Mouse (Mus musculus) cerebellum, adult 9-10 months (tissue): ENCODE results near the gene Tnik.
A peak's percentile ranks its signal among the peaks of the same experiment; 100 is the strongest.

Source experiments
- DNase-seq: peaks from one replicate; pipeline ENCODE4 v3.0.0; 2022

Gene Tnik

DNA sequence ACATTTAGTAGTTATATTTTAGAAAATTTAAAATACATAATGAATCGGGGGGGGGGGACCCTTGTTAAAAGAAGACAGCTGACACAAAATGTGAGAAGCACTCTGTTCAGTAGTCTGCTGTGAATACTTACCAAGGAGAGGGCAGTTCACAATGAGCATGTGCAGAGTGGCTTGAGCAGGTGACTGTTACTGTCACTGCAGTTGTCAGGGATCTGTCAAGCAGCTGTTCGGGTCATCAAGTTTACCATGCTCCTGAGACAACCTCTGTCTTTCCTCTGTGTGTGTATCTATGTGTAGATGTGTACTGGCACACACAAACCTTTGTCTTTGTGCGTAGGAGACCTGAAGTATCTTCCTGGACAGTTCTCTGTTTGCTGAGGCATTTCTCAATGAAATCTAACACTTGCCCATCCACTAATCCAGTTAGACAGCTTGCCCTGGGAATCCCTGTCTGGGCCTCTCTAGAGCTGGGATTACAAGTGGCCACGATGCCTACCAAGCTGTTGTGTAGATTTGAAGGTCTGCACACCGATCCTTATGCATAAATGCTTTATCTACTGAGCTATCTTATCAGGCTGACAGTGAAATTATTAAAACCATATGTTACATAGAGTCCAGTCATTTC, 154.2 kb downstream of the Tnik start:
- no peak for DNase-seq

DNA sequence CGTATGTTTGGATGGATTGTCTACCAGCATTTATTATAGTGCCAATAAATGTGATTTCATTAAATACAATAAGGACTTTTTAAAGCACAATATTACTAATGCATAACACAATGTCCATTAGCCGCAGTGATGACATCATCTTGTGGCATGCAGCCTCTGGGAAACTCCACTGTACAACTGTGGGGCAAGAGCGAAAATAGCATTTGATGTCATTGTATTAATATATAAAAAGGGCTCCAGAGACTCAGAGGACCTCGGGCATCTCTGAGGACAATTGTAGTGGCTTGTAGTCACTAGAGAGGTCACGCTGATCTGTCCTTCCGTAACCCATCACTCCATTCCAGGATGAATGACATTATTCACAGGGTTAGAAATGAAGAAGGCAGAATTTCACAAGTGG, 157.2 kb downstream of the Tnik start:
- DNase-seq, result no peak

DNA sequence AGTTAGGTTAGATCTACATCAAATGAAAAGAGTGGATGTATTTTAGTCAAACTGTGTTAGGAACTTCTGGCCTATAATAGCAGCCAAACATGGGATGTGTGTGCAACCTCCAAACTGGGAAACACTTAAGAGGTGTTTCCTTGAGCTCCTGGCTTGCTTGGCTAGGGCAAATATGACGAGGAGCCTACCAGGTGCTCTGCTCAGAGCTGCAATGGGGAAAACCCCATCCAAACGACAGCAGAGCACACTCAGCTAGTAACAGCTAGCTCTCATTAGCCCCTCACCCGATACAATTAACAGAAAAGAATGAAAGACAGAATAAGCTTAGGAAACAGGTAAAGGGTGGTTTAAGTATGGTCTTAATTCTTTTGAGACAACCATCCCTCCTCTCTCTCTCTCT, 157.7 kb downstream of the Tnik start:
- DNase-seq, result no peak

DNA sequence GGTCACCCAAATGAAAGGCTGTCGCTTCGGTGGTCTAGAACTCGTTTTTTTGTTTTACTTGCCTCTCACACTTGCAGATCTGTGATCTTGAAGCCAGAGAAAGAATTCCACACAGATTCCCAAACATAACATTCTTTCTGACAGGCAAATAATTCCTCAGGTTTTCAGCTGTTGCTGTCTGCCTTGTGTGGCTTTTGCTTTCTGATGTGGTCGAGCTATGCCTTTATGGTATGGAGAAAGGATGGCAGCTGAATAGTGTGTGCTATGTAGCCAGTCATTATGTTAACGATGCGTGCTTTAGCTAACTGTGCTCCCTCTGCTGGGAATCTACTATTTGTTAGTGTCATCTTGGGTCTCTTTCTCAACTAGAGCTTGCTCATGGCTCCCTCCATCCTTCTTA, 158.8 kb downstream of the Tnik start:
- DNase-seq, result no peak

DNA sequence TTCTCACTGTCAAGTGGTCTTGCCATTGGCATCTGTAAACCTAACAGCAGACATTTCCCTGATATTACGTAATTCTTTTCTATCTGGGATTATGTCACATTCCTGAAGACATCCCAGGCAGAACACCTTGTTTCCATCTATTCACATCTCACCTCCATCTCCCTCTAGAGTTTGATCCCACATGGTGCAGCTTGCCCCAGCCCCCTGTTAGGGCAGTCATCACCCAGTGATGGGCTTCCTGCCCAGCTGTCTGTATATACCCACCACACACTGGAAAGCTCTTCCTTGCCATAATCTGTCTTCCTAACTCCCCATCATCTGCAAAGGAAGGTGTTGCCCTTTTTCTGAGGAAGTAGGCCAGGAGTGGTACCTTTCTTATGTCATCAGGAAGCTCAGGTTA, 159.2 kb downstream of the Tnik start:
- DNase-seq, result no peak

DNA sequence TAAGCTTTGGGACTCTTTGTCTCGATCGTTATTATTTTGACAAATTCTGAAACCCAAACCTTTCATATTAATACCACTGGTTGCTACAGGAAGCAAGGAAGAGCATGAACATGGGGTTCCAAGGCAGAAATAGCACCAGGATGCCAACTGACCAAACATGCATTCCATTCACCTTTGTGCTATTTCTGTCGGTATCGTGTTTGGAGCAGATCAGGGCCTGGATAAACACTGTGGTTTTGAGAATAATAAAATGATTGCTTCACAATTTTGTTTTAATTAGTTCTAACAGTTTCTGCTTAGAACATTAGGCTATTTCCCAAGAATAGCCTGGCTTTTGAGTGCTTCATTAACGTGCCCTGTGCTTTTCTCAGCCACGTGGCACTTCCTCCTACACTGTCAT, 162.9 kb downstream of the Tnik start:
- DNase-seq, result no peak

DNA sequence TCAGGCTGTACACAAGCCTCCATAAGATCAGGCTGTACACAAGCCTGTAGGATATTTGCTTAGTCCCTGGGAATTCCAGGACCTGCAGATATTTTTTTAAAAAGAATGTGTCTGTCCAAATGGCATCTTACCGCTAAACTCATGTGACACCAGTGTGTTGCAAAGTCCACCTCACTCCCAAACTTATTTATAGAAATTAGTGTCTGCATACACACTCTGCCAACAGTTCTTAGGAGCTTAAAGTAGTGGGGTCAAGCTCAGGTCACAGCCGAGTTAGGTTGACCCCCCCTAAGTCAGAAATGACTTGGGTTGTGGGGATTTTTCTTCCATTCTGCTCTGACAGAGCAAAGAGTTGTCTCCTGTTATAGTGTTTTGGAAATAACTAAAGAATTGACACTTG, 168.4 kb downstream of the Tnik start:
- no peak for DNase-seq

DNA sequence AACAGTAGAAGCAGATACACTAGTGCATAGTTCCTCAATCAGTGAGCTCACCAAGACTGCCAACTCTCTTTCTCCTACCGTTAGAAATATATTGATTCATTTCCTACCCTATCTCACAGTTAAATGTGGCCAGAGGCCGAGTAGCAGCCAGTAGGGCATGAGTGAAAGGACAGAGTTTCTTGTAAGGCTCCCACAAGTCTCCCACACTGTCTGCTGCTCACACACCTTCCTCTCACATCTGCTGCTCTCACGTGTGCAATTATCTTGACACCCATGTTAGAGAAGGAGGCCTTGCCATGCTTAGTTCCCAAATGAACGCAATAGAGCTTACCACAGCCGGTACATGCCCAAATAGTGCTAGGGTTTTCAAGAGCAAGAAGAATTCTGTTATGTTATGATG, 169.3 kb downstream of the Tnik start:
- DNase-seq, result no peak

DNA sequence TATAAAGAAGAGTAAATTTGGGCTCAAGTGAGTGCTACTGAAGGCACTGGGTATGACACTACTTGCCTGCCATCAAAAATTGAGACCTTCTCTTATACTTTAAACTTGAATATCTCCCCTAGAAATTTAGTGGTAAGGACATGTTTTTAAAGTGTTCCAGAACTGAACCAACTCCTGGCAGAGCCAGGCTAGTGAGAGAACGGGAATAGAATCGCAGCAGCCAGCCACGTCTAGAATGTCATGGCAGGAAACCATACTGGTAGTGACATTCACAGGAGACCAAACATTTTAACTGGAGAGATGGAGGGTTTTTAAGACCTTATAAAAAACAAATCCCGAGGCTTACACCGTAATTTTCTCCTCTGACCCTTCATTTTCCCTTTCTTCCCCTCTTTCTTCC, 172.5 kb downstream of the Tnik start:
- no peak for DNase-seq

DNA sequence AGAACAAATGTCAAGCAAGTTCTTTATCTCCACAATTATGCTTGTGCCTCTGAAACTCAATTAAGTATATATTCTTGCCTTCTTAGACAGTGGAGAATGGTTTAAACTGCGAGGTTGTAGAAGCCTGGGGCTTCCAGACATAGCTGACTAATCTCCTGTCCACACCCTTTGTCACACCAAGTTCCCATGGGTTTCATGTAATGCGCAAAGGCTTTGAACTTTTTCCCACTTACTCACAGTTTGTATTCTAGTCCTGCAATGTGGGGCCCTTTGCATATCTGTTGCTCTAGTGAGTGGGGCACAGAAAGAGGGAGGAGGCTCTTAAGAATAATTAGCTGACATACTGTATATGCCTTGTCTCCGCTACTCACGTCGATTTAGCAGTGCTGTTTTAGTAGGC, 174.4 kb downstream of the Tnik start:
- no peak for DNase-seq

DNA sequence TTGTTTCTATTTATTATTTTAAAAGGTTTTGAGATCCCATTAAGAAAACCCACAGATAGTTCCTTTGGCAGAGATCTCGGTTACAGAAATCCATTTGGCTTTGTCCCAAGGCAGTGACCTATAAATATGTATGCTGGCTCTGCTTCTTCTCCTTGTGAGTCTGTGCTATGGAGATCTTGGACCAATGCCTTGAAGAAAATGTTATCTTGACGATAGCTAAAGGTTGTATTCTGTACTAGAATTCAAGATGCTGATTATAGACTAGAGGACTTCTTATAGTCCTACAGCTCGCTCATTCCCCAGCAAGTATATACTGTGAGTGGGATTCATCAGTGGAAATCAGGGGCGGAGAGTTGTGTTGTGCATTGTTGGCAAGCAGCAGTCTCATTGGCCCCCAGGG, 178.5 kb downstream of the Tnik start:
- peak; percentile 86 for DNase-seq

DNA sequence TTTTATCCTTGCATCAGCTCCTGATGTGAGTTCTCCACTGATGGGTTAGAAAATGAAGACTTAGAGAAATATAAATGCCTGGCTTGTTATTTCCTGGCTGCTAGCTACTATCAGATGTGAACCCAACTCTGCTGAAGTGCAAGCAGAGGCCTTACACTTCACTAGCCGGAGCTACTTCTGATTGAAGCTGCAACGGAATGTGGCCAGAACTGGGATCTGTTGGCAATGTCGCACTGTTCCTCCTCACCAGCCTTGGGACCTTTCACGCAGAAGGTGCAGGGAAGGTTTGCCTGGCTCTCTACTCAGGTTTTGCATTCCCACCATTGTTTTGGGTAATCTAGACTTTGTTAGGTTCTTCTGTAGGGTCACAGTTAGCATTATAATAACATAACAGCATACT, 179.1 kb downstream of the Tnik start:
- DNase-seq, result peak; percentile 37

DNA sequence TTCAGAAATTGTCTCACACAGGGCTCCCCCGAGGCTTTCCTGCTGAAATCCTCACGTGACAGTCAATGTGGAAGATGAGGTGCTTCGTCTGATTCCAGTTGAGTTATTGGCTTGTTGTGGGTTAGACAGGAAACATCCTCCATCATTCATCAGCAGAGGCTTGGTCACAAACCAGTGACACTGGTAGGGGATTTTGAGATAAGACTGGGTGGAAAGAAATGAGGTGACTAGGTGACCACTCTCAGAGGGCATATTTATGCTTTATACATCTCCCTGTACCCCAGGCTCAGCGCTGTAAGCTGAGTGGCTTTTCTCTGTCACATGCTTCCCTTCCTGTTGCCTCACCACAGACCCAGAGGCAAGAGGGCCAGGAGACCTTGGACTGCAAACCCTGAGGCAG, 184.9 kb downstream of the Tnik start:
- DNase-seq, result no peak

DNA sequence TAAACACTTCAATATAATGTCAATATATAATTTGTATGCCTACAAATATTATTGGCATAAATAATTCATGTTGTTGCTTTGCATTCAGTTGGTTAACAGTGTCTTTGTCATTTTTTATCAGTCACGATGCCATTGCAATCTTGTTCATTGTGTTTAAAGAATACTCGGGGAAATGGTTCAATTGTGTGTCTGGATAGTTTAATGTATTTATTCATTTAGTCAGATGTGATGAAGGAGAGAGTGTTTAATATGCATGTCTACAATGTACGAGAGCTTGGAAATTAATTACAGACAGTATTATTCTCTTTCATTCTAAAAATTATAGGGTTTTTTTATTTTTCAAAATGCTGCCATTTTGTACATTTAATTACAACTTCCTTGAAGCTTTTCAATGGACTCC, 190.4 kb downstream of the Tnik start:
- no peak for DNase-seq

DNA sequence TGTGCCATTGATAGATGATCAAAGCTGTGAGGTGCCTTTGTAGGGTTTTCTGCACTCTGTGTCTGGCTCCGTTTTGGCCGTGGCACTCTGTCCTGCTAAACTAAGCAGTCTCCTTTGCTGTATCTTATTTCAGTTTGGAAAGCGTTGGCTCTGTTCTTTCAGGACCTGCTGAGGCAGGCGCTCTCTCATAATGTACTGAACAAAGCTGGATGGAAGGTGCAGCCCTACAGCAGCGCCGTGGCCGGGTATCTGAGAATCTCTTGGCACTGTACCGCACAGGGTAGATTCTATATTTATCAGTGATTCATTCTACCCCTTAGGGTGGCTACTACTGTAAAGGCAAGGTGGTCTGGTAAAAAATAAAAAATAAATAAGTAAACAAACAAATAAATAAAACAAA, 193.8 kb downstream of the Tnik start:
- no peak for DNase-seq

DNA sequence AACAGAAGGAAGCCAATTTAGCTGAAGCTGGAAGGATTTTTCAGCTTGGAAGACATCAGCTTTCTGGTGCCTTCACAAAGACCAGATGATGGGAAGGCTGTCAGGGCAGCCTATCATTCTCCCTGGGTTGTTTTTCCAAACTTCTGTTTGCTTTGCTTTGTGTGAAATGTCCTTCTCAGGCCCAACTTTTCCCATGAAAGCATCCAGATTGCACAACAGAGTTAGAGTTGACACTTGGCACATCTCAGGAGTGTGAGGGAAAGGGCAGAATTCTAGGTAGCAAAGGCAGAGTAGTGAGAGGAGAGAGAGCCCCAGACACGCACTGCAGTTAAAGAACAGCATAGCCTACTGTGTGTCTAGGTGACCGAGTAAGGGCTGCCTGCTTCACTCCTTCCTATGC, 194.5 kb downstream of the Tnik start:
- no peak for DNase-seq

DNA sequence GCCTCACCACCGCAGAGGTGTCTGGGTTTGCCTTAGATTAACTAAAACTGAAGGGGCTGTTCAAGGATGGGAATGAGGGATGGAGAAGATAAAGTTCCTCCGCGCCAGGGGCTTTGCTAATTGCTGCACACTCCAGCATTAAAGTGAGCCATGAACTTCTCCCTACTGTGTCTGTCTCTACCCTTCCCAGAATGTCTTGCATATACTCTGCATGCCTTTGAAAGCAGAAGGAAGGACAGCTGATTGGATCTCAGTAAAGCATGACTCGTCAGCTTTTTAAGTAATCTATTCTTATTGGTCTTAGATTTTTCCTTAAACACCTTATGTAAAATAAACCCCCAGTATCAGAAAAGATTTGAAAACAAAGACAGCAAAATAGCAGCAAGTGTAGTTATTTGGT, 203.7 kb downstream of the Tnik start:
- no peak for DNase-seq

DNA sequence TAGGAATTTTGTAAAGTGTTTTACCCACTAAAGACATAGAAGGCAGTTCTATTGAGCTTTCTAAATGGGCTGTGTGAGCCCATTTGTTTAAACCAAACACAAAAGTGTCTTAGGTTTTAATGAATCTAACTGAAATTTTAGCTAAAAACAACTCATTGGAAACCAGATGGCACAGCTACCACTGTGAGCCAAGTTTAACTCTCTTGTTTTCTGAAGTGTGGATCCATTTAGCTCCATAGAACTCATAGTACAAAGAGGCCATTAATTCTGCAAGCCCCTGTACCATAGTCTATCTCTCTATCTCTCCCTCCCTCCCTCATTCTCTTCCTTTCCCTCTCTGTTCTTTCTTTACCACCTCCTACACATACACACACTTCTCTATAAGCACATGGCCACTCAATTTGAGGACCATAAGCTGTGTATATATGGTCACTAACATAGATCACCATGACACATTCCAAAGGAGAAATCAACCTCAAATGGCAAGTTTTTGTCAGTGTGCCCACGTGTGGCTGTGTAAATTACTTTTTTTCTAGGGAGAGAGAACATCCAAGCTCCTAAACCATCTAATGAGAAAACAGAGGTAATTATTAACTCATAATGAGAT, 204.2 kb downstream of the Tnik start:
- DNase-seq, result no peak

DNA sequence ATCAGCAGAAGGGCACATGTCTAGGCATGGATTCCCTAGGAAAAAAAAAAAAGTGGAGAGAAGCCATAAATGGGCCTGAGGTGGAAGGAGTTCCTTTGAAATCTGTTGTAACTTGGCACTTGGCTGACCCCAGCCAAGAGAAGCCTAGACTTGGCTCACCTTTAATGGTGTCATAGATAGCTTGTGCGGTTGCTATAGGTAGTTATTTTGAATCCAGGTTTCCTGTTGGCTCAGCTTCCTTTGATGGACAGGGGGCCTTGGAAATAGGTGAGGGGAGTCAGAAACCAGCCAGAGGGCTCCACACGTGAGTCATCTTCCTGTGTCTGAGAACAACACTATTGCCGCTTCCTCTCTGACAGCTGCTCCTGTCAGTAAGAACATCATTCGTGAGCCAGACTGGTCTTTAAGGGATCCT, 204.9 kb downstream of the Tnik start:
- DNase-seq, result no peak

DNA sequence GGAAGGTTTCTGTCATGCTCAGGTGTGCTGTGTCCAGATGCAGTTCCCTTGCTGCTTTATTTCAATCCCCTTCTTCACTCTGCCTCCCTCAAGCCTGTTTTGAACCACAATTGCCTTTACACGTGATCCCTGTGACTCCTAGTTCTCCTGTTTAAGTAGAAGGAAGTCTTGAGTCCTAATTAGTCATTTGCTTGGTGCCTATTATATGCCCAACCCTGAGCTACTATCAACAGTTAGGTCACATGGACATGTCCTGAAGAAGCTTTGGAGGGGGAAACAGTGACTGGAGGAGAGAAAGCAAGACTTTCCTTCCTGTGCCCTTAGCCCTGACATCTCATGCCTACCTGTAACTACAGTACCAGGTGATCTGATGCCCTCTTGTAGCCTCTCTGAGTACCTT, 210.4 kb downstream of the Tnik start:
- no peak for DNase-seq

DNA sequence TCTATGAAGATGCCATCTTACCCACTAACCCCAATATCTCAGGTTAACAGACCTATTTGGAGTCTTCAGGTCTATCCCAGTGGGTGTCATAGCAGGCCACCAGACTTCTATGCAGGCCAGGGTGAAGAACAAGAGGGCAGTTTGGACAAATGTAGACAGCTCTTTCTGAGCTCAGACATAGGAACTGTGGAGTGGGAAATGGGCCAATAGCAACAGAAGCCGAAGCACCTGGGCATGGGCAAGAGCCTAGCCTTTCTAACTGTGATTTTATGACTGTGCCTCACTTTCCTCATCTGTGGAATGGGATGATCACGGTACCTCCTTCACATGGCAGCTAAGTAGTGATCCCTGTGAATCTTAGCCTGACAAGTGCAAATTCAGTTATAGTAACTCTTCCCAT, 214.4 kb downstream of the Tnik start:
- no peak for DNase-seq

DNA sequence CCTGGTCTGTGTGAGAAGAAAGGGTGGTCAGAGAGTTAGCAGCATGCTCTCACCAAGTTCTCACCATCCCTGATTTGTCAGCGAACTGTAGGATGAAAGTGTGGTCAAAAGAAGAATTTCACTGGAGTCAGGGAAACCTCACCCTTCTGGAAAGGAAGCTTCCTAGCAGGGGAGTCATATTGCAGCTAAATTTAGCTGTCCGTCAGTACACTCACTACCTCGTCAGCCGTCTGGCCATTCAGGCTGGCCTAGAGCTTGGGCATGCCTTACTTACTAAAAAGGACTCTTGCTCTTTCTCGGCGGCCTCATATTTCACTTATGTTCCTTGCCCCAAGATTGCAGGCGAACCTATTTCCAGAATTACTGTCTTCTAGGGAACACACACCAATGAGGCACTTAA, 222.7 kb downstream of the Tnik start:
- peak; percentile 56 for DNase-seq

DNA sequence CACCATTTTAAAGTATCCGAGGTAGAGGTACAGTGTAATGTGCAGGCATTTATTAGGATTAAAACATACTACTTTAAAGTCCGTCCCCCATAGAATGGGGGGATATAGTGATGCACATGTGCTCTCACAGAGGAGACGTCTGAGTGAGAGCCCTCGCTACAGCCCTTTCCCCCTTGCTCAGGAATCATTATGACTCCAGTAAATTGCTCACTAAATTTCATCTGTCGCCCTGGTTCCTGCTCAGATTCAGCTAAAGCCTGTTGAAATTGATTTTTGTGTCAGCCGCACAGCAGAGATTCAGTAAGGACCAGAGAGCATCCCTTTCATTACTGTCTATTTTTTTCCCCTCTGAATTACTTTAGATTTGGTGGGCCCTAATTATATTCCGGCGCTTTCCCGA, 224.4 kb downstream of the Tnik start:
- DNase-seq, result no peak

DNA sequence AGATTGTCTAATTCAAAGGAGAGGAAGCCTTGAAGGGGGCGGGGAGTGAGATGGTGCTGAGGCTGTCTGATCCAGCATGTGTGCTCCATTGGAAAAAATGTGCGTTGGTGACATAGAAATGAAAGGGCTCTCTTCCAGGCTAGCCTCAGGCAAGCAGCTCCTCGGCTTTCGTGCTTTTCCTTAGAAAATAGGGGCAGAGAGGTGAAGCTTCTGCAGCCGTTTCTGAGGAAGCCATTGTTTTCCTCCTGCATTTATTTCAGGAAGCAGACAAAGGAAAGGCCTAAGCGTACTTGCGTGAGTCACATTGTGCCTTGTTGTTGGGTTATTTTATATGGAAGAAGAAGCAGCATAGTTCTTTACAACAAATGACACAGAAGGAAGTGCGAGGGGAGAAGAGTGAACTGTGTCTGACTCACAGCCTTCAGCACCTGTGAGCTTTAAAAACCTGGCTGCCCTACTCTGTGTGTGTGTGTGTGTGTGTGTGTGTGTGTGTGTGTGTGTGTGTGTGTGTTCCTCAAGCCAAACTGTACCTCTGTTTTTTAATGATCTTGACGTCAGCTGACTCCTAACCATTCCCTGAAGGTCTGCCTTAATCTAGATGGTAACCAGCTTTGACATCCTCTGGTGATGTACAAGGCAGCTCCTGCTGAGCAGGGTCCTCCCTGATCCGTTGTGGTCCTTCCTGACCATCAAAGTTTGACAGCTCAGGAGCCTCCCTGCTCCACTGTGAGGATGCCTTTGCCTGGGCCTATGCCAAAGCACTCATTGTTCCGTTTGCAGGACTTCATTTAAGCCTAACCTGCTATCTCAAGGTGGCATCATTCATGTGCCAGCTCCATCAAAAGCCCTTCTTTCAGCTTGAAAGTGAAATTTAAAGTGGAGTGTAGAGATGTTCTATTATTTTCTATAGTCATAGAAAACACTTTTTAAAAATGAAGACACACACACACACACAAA, 228.3 kb downstream of the Tnik start:
- DNase-seq, result no peak
